Mouse (Mus musculus) lung, postnatal 14 days (tissue): ENCODE measurements around the gene Akr1c19.
"Not testable (repeated sequence)": the region's sequence is repeated elsewhere in the genome, so short reads cannot be mapped to it uniquely, and the experiment has no call there.

Experiments
- DNase-seq: peaks from one replicate; pipeline ENCODE4 v3.0.0; 2021

Akr1c19 gene

GRCm38 (mm10) chr13:4228441-4228840 lies at the start of gene Akr1c19:
Gene Akr1c19, plus strand, starts transcription at chr13:4228700.
- peak; percentile 7 for DNase-seq

- DNase-seq, result not testable (repeated sequence)
Measured at GRCm38 (mm10) chr13:4181321-4181720, 47.2 kb upstream of the Akr1c19 start.

DNA sequence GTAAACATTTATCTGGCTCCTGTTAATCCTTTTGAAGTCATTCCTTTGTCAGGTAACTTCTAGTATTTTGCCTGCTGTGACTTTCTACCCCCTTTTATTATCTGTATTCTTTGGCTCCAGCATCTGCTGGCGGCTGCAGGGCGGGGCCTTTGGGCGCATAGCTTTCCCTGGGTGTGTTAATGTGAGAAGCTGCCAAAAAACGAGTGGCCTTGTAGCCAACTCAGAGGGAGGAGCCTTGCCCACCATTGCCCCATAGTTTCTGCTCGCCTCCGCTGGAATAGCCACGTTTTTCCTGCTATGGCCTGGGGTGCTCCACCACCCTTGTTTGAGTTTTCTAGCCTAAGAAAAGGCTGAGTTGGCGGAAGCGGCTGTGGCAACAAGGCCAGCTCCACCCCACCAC lies 45.4 kb upstream of the Akr1c19 start:
- DNase-seq, result no peak

DNA sequence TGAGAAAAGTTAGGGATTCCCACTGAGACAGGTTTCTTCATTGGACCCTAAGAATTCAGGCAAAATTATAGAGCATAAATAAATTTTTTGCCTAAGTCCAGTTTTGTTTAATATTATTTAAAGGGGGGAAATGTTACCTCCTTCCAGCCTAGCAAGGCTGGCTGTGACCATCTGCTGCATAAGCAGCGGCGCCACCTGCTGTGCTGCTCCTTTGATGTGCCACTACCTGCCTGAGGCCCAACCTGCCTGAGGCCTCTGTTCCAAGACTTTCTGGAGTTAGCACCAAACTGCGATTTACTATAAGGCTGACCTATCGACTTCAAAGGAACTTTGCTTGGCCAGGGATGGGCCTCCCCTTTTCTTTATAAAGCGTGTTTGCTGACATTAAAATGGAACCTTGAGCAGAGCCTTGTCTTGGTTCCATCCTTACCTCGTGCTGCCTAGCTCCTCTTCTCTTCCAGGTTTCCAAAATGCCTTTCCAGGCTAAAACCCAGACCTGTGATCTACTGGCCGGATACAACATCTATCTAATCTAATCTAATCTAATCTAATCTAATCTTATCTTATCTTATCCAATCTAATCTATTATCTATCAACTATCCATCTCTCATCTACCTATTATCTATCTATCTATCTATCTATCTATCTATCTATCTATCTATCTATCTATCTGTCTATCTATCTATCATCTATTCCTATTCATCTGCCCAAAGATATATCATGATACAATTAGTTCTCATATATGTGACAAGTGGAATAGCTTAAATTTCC lies 41.7 kb upstream of the Akr1c19 start:
- not testable (repeated sequence) for DNase-seq

- DNase-seq, result peak; percentile 24
Measured at GRCm38 (mm10) chr13:4188174-4188573, 40.3 kb upstream of the Akr1c19 start.

DNA sequence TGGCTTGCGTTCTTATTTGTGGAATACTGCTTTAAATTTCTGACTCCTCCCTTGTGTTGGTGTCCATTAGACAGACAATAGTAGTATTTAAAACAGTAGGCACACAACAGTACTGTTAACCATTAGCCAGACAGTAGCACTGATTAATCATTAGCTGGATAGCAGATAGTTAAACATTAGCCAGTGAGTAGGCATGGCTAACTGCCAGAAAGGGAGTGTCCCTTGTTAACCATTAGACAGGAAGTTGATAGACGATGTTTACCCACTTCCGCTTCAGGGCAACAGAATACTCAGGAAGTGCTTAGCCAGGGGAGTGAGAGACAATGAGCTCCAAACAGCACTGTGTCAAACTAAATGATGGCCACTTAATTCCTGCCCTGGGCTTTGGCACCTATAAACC lies 37.6 kb upstream of the Akr1c19 start, which contains the start of gene Akr1c13:
Gene Akr1c13, plus strand, starts transcription at position 247 of the 400 bp plus-strand sequence.
- peak; percentile 57 for DNase-seq

DNA sequence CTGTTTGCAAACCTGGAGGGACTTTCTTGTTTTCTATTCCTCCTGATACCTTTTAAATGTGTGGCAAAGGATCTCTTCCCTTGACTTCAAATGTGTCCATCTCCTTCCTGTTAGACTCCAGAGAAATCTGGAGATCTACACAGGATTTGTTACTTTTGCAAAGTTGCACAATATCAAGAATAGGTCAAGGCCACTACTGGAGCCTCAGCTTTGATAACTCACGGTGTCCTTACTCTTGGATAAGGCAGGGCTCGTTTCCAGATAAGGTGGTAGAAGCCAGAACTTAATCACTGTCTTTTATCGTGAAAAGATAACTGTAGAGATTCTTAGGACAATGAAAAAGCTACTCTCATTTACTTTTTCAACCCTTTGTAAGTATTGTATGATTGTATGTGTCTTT lies 36.0 kb upstream of the Akr1c19 start:
- DNase-seq, result no peak

- DNase-seq, result no peak
Measured at GRCm38 (mm10) chr13:4206147-4206903, 22.2 kb upstream of the Akr1c19 start.

GRCm38 (mm10) chr13:4211560-4212299 lies 16.8 kb upstream of the Akr1c19 start:
- no peak for DNase-seq

DNA sequence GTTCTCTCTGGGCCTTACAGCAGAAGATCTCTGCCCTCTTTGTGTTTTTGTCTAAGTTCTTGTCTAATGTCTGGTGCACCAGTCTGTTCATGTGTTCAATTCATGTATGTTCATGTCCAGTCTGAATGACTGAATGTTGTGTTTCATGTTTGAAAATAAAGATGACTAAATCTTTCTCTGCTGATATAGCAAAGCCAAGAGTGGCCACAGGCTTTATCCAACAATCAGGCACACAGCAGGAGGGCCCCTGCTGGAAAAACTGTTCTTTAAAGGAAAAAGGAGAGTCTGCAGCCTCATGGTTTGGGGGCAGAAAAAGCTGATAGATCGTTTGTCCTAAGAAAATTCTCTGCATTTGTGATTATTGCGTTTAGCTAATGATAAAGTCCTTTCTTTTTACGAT lies 16.2 kb upstream of the Akr1c19 start:
- no peak for DNase-seq

DNA sequence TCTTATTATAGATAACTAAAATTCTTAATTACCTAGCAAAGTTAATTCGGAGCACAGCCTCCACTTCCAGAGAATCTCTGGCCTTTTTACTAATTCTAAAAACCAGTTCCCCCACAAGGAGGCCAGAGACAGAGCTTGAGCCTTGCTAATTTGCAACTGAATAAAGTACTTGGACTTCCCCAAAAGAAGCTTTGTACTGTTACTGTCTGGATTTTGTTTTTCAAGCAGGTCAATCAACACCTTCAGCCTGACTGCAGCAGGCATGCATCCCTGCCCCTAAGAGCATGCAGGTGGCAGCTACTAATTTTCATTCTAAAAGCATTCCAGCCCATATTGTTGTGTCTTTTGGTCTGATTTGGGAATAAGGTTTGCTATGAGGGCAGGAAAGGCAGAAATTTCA lies 13.0 kb upstream of the Akr1c19 start:
- DNase-seq, result not testable (repeated sequence)

DNA sequence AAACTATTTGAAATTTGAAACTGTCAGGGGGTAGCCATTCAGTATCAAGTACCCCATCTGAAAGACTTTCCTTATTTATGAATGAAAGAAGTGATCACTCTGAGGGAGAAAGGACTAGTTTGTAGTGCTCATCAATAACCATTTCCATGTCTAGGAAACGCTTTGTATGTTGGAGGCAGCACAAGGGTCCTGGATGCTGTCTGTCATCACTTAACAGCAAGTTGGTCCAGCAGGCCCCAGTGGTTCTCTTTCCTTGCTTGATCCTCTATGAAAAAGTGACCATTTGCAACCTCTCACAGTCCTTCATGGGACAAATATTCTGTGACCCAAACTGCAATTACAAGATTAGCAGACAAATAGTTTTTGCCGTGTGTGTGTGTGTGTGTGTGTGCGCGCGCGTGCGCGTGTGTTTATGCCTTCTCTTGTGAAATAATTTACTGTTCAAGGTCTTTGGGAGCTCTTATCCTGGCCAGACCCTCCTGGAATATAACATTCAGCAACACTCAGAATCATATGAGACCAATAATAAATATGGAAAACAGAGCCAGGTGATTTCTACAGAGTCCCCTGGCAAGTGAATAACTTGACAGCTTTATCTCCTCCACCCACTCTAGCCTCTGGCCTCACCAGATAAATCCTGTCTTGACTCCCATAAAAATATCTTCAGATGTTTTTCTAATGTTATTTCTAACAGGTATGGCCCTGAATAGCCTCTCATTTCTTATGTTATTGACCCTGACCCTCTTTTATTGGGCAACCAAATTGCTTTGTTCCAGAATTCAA lies 2.5 kb downstream of the Akr1c19 start:
- DNase-seq, result no peak

DNA sequence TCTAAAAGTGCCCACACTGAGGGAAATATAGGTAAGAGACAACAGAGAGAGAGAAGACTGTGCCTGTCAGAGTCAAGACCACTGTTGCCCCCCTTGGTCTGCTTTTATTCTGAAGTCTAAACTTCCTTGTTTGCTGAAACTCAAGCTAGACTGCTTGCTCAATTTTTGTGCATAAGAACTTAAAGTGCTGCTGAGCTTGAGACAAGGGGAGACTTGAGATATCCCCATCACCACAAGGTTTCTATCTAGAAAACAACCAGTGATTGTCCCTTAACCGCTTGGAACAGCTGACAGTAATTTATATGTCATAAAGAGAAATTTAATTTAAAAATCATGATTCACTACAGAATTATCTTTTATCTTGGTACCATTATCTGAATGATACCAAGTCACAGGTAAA lies 4.6 kb downstream of the Akr1c19 start:
- DNase-seq, result no peak

DNA sequence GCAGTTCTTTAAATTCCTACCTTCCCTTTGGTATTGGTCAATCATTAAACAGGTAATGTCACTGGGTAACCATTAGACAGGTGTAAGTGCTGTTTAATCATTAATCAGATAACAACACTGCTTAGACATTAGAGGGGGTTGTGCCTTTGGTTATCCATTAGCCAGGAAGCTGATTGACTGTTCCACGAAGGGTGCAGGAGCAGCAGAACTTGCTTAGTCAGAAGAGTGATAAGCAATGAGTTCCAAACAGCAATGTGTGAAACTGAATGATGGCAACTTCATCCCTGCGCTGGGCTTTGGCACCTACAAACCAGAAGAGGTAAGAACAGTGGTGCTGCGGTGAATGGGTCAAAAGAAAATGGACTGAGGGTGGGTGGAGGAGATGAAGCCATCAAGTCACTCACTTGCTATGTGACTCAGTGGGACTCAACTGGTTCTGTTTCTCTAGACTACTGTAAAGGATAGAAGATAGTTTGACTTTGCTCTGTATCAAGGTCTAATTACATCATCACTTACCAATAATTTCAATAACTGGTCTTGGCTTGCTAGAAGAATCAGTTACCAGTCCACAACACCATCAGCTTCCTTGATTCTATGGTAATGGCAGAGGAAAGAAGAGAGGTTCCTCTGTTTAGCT lies 5.2 kb downstream of the Akr1c19 start:
- no peak for DNase-seq

GRCm38 (mm10) chr13:4244861-4245559 lies 16.5 kb downstream of the Akr1c19 start:
- DNase-seq, result peak; percentile 6

GRCm38 (mm10) chr13:4249347-4249746 lies 20.8 kb downstream of the Akr1c19 start:
- no peak for DNase-seq

- not testable (repeated sequence) for DNase-seq
Measured at GRCm38 (mm10) chr13:4256894-4257293, 28.4 kb downstream of the Akr1c19 start.

DNA sequence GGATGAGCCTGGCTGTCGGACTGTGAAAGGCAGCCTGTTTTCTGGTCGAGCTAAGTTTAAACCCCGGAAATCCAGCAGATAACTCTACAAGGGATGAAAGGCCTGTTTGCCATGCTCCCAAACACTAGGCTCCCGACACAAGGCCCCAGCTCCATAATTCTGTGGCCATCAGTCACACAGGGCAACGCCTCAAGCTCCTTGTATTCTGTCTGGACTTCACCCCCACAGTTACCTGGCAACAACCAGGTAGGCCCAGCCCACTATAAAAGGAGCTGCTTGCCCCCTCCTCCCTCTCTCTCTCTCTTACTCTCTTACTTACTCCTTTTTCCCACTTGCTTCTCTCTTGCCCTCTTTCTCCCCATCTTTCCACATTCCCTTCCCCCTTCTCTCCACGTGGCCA lies 28.8 kb downstream of the Akr1c19 start:
- DNase-seq, result no peak

- no peak for DNase-seq
Measured at GRCm38 (mm10) chr13:4264612-4265011, 36.1 kb downstream of the Akr1c19 start.

DNA sequence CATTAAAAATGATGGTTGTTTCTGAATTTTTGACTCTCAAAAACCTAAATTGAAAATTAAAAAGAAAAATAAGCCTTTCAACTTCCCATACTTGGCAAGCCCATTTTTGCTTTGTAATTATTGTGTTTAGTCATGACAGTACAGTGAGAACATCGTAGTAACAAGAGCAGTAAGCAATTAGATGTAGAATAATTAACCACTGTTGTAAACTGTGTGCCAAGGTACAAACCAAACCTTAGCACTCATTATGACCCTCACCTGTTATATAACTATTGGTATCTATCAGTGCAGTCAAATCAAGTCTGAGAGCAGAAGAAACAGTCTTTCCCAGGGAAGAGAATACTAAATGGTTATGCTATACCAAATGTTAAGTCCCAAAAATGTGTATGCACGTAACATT lies 36.5 kb downstream of the Akr1c19 start:
- DNase-seq, result no peak

DNA sequence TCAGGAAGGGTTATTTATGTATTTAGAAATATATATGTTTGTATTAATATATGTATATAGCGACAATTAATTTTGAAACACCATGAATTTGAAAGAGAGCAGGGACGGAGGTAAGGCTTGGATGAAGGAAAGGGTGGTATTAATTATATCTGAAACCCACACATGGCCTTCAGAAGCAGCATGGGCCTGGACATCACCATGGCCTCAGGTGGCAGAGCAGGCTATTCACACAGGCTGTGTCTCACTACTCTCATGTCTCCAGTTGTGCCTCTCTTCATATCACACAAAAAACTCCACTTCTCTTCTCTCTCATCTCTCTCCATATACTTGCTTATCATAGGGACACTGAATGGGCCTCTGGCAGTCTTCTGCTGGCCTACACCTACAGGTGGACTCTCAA lies 37.0 kb downstream of the Akr1c19 start:
- not testable (repeated sequence) for DNase-seq
